Mouse (Mus musculus): ENCODE results near the gene Pfn3. TPM values are rescaled to one million over a fixed set of nuclear protein-coding genes. Genes with fewer than 3 reads are reported as not detected.

Gene Pfn3
- polyA plus RNA-seq, 1 experiment, result not detected

- H3K4me1 ChIP-seq (ENCODE audit: control insufficient read depth, insufficient read depth, insufficient read length, low read length), result peaks cover 60% of the 10 kb centered on the region
- TF ChIP-seq POLR2A (IDR thresholded peaks at IDR 0.05; ENCODE audit: low read depth, low read length) (no peak), CTCF (IDR thresholded peaks at IDR 0.05; ENCODE audit: extremely low read depth, insufficient read length, insufficient replicate concordance, low read depth, low read length) (no peak)
- H3K27ac ChIP-seq (ENCODE audit: insufficient read depth, low read depth, low read length), result no peak overlapping the region
- H3K27me3 ChIP-seq (ENCODE audit: control insufficient read depth, insufficient read depth, low read length), result no peaks in the 10 kb centered on the region
- 78% methylated on average over 5 of the region's 5 CpGs for WGBS
- H3K36me3 ChIP-seq (ENCODE audit: control insufficient read depth, insufficient read depth, low read length), result no peaks in the 10 kb centered on the region
- no peak overlapping the region for H3K4me3 ChIP-seq (ENCODE audit: low read depth, low read length)
Observed at GRCm38 (mm10) chr13:55371740-55372139, 43.3 kb downstream of the Pfn3 start.

- Histone ChIP-seq H3K27ac (ENCODE audit: insufficient read depth, low read depth, low read length) (no peak overlapping the region), H3K4me1 (ENCODE audit: control insufficient read depth, insufficient read depth, insufficient read length, low read length) (peaks cover 60% of the 10 kb centered on the region), H3K27me3 (ENCODE audit: control insufficient read depth, insufficient read depth, low read length) (no peaks in the 10 kb centered on the region), H3K36me3 (ENCODE audit: control insufficient read depth, insufficient read depth, low read length) (no peaks in the 10 kb centered on the region), H3K4me3 (ENCODE audit: low read depth, low read length) (peak overlapping the region; percentile 25)
- 72% methylated on average over 8 of the region's 8 CpGs for WGBS
- TF ChIP-seq CTCF (IDR thresholded peaks at IDR 0.05; ENCODE audit: extremely low read depth, insufficient read length, insufficient replicate concordance, low read depth, low read length) (no peak), POLR2A (IDR thresholded peaks at IDR 0.05; ENCODE audit: low read depth, low read length) (no peak)
Observed at GRCm38 (mm10) chr13:55371007-55371681, 43.9 kb downstream of the Pfn3 start.

GRCm38 (mm10) chr13:55370234-55370633 is 44.8 kb downstream of the Pfn3 start:
- WGBS, result 34% methylated on average over 3 of the region's 3 CpGs
- H3K27ac ChIP-seq (ENCODE audit: insufficient read depth, low read depth, low read length), result peak overlapping the region; percentile 68

GRCm38 (mm10) chr13:55369531-55370114 is 45.4 kb downstream of the Pfn3 start, which contains the start of gene Rgs14:
Gene Rgs14 (plus strand): TSS chr13:55369732.
- 30% methylated on average over 13 of the region's 13 CpGs for WGBS

More at GRCm38 (mm10) chr13:55370234-55370633, 44.8 kb downstream of the Pfn3 start:
- Histone ChIP-seq H3K27me3 (ENCODE audit: control insufficient read depth, insufficient read depth, low read length) (no peaks in the 10 kb centered on the region), H3K4me1 (ENCODE audit: control insufficient read depth, insufficient read depth, insufficient read length, low read length) (peaks cover 54% of the 10 kb centered on the region), H3K4me3 (ENCODE audit: low read depth, low read length) (peak overlapping the region; percentile 65), H3K36me3 (ENCODE audit: control insufficient read depth, insufficient read depth, low read length) (no peaks in the 10 kb centered on the region)
- TF ChIP-seq CTCF (IDR thresholded peaks at IDR 0.05; ENCODE audit: extremely low read depth, insufficient read length, insufficient replicate concordance, low read depth, low read length), result no peak
- no peak for TF ChIP-seq POLR2A (IDR thresholded peaks at IDR 0.05; ENCODE audit: low read depth, low read length)

GRCm38 (mm10) chr13:55368401-55368800 is 46.6 kb downstream of the Pfn3 start:
- no peak overlapping the region for H3K27ac ChIP-seq (ENCODE audit: insufficient read depth, low read depth, low read length)
- H3K4me3 ChIP-seq (ENCODE audit: low read depth, low read length), result no peak overlapping the region
- H3K36me3 ChIP-seq (ENCODE audit: control insufficient read depth, insufficient read depth, low read length), result no peaks in the 10 kb centered on the region
- TF ChIP-seq POLR2A (IDR thresholded peaks at IDR 0.05; ENCODE audit: low read depth, low read length) (no peak), CTCF (IDR thresholded peaks at IDR 0.05; ENCODE audit: extremely low read depth, insufficient read length, insufficient replicate concordance, low read depth, low read length) (peak; percentile 47; the same call in 1 of the 2 replicates)
- no peaks in the 10 kb centered on the region for H3K27me3 ChIP-seq (ENCODE audit: control insufficient read depth, insufficient read depth, low read length)
- H3K4me1 ChIP-seq (ENCODE audit: control insufficient read depth, insufficient read depth, insufficient read length, low read length), result peaks cover 43% of the 10 kb centered on the region
- 72% methylated on average over 7 of the region's 7 CpGs for WGBS

More at GRCm38 (mm10) chr13:55369531-55370114, 45.4 kb downstream of the Pfn3 start, which contains the start of gene Rgs14:
- no peaks in the 10 kb centered on the region for H3K36me3 ChIP-seq (ENCODE audit: control insufficient read depth, insufficient read depth, low read length)
- peaks cover 50% of the 10 kb centered on the region for H3K4me1 ChIP-seq (ENCODE audit: control insufficient read depth, insufficient read depth, insufficient read length, low read length)
- H3K27ac ChIP-seq (ENCODE audit: insufficient read depth, low read depth, low read length), result peak within 1 kb of the TSS; percentile 68
- TF ChIP-seq CTCF (IDR thresholded peaks at IDR 0.05; ENCODE audit: extremely low read depth, insufficient read length, insufficient replicate concordance, low read depth, low read length), result no peak
- no peak; the same call in 1 of the 2 replicates for TF ChIP-seq POLR2A (IDR thresholded peaks at IDR 0.05; ENCODE audit: low read depth, low read length)
- H3K27me3 ChIP-seq (ENCODE audit: control insufficient read depth, insufficient read depth, low read length), result no peaks in the 10 kb centered on the region
- H3K4me3 ChIP-seq (ENCODE audit: low read depth, low read length), result peak within 1 kb of the TSS; percentile 65

Other genes starting within 250 kb of the Pfn3 start
- 6.9 and 16.3 TPM in 2 replicates for gene Nsd1, start 205.4 kb downstream of the Pfn3 start, polyA plus RNA-seq (2012; rRNA removed)
- 383 and 921 TPM in 2 replicates for gene Prelid1, start 94.7 kb downstream of the Pfn3 start, polyA plus RNA-seq (2012; rRNA removed)
- 54.9 and 101 TPM in 2 replicates for gene Rab24, start 93.3 kb downstream of the Pfn3 start, polyA plus RNA-seq (2012; rRNA removed)
- 5.1 and 8.5 TPM in 2 replicates for gene Mxd3, start 85.4 kb downstream of the Pfn3 start, polyA plus RNA-seq (2012; rRNA removed)
- 63.0 and 107 TPM in 2 replicates for gene Lman2, start 52.4 kb downstream of the Pfn3 start, polyA plus RNA-seq (2012; rRNA removed)
- 5.9 and 14.6 TPM in 2 replicates for gene Rgs14, start 45.5 kb downstream of the Pfn3 start, polyA plus RNA-seq (2012; rRNA removed)
- gene Slc34a1, start 17.0 kb downstream of the Pfn3 start, polyA plus RNA-seq (2012; rRNA removed), result 0.05 and 0.60 TPM in 2 replicates
- gene F12, start 11.6 kb upstream of the Pfn3 start, polyA plus RNA-seq (2012; rRNA removed), result 0.41 and 0.60 TPM in 2 replicates
- gene Grk6, start 29.8 kb upstream of the Pfn3 start, polyA plus RNA-seq (2012; rRNA removed), result 21.1 and 38.4 TPM in 2 replicates
- 5.9 and 8.2 TPM in 2 replicates for gene Prr7, start 49.0 kb upstream of the Pfn3 start, polyA plus RNA-seq (2012; rRNA removed)
- gene Dbn1, start 72.9 kb upstream of the Pfn3 start, polyA plus RNA-seq (2012; rRNA removed), result 8.9 and 9.8 TPM in 2 replicates
- 57.1 and 60.2 TPM in 2 replicates for gene Pdlim7, start 98.4 kb upstream of the Pfn3 start, polyA plus RNA-seq (2012; rRNA removed)
- gene Dok3, start 114.1 kb upstream of the Pfn3 start, polyA plus RNA-seq (2012; rRNA removed), result 14.1 and 25.7 TPM in 2 replicates
- gene Ddx41, start 121.4 kb upstream of the Pfn3 start, polyA plus RNA-seq (2012; rRNA removed), result 27.3 and 53.6 TPM in 2 replicates
- 51.0 and 76.9 TPM in 2 replicates for gene Fam193b, start 155.9 kb upstream of the Pfn3 start, polyA plus RNA-seq (2012; rRNA removed)
- gene Tmed9, start 158.5 kb upstream of the Pfn3 start, polyA plus RNA-seq (2012; rRNA removed), result 17.6 and 21.1 TPM in 2 replicates
- gene B4galt7, start 184.7 kb upstream of the Pfn3 start, polyA plus RNA-seq (2012; rRNA removed), result 11.4 and 16.7 TPM in 2 replicates
- gene Caml, start 207.8 kb upstream of the Pfn3 start, polyA plus RNA-seq (2012; rRNA removed), result 3.8 and 5.7 TPM in 2 replicates
- gene Ddx46, start 219.8 kb upstream of the Pfn3 start, polyA plus RNA-seq (2012; rRNA removed), result 2.2 and 5.1 TPM in 2 replicates

All from small intestine, adult 2 months (tissue).